Mouse (Mus musculus): ENCODE data around the gene Dcst2. TPM values are rescaled to one million over a fixed set of nuclear protein-coding genes. Genes with fewer than 3 reads are reported as not detected.

Gene Dcst2
- polyA plus RNA-seq (2015; fragmentation: Nextera tagmentation; extraction: Ambion mirVana): 0.07 and 0.13 TPM in 2 replicates

GRCm38 (mm10) chr3:89361675-89362074 is at the start of gene Dcst2:
Gene Dcst2, plus strand, starts transcription at chr3:89361975.

GRCm38 (mm10) chr3:89322514-89323165 is 39.1 kb upstream of the Dcst2 start, which contains the start of gene Efna3:
Gene Efna3, minus strand, starts transcription at chr3:89322965.

GRCm38 (mm10) chr3:89337721-89338578 is 23.8 kb upstream of the Dcst2 start, which contains the start of gene Efna4:
Gene Efna4, minus strand, starts transcription at chr3:89338028.

GRCm38 (mm10) chr3:89349869-89350501 is 11.8 kb upstream of the Dcst2 start, which contains the start of gene Adam15:
Gene Adam15, minus strand, starts transcription at chr3:89349996.

GRCm38 (mm10) chr3:89365153-89365485 is 3.3 kb downstream of the Dcst2 start, which contains the start of gene Dcst1:
Gene Dcst1, minus strand, starts transcription at chr3:89365253.

GRCm38 (mm10) chr3:89394006-89394893 is 32.5 kb downstream of the Dcst2 start, which contains the start of gene Zbtb7b:
Gene Zbtb7b, minus strand, starts transcription at chr3:89394776.

GRCm38 (mm10) chr3:89402693-89403092 is 40.9 kb downstream of the Dcst2 start, which contains the start of gene Lenep:
Gene Lenep, minus strand, starts transcription at chr3:89402793.

GRCm38 (mm10) chr3:89411490-89412393 is 50.0 kb downstream of the Dcst2 start, which contains the start of gene Flad1:
Gene Flad1, minus strand, starts transcription at chr3:89411870.

GRCm38 (mm10) chr3:89418170-89418860 is 56.5 kb downstream of the Dcst2 start, which contains the start of the genes Cks1b and Shc1:
Gene Cks1b, minus strand, starts transcription at chr3:89418383.
Gene Shc1, plus strand, starts transcription at chr3:89418443.

Other genes with a start within 250 kb of the Dcst2 start
- gene Pklr, start 225.8 kb upstream of the Dcst2 start, polyA plus RNA-seq (2015; fragmentation: Nextera tagmentation; extraction: Ambion mirVana): 1.1 and 3.9 TPM in 2 replicates
- 5.8 and 7.6 TPM in 2 replicates for gene Hcn3, start 201.8 kb upstream of the Dcst2 start, polyA plus RNA-seq (2015; fragmentation: Nextera tagmentation; extraction: Ambion mirVana)
- gene Clk2, start 197.2 kb upstream of the Dcst2 start, polyA plus RNA-seq (2015; fragmentation: Nextera tagmentation; extraction: Ambion mirVana): 12.7 and 19.7 TPM in 2 replicates
- 75.6 and 121 TPM in 2 replicates for gene Scamp3, start 184.5 kb upstream of the Dcst2 start, polyA plus RNA-seq (2015; fragmentation: Nextera tagmentation; extraction: Ambion mirVana)
- gene Fam189b, start 178.8 kb upstream of the Dcst2 start, polyA plus RNA-seq (2015; fragmentation: Nextera tagmentation; extraction: Ambion mirVana): 22.3 and 31.0 TPM in 2 replicates
- 38.2 and 55.0 TPM in 2 replicates for gene Gba, start 159.0 kb upstream of the Dcst2 start, polyA plus RNA-seq (2015; fragmentation: Nextera tagmentation; extraction: Ambion mirVana)
- 34.1 and 36.8 TPM in 2 replicates for gene Thbs3, start 146.8 kb upstream of the Dcst2 start, polyA plus RNA-seq (2015; fragmentation: Nextera tagmentation; extraction: Ambion mirVana)
- 176 and 209 TPM in 2 replicates for gene Mtx1, start 134.9 kb upstream of the Dcst2 start, polyA plus RNA-seq (2015; fragmentation: Nextera tagmentation; extraction: Ambion mirVana)
- gene Muc1, start 132.9 kb upstream of the Dcst2 start, polyA plus RNA-seq (2015; fragmentation: Nextera tagmentation; extraction: Ambion mirVana): 0.90 and 0.91 TPM in 2 replicates
- 301 and 333 TPM in 2 replicates for gene Krtcap2, start 116.0 kb upstream of the Dcst2 start, polyA plus RNA-seq (2015; fragmentation: Nextera tagmentation; extraction: Ambion mirVana)
- 2.4 and 7.3 TPM in 2 replicates for gene Trim46, start 115.7 kb upstream of the Dcst2 start, polyA plus RNA-seq (2015; fragmentation: Nextera tagmentation; extraction: Ambion mirVana)
- gene Dpm3, start 102.6 kb upstream of the Dcst2 start, polyA plus RNA-seq (2015; fragmentation: Nextera tagmentation; extraction: Ambion mirVana): 221 and 274 TPM in 2 replicates
- gene Slc50a1, start 91.4 kb upstream of the Dcst2 start, polyA plus RNA-seq (2015; fragmentation: Nextera tagmentation; extraction: Ambion mirVana): 111 and 136 TPM in 2 replicates
- gene Efna1, start 80.8 kb upstream of the Dcst2 start, polyA plus RNA-seq (2015; fragmentation: Nextera tagmentation; extraction: Ambion mirVana): 24.9 and 28.6 TPM in 2 replicates
- 2.8 and 8.6 TPM in 2 replicates for gene Efna3, start 39.0 kb upstream of the Dcst2 start, polyA plus RNA-seq (2015; fragmentation: Nextera tagmentation; extraction: Ambion mirVana)
- 4.9 and 6.7 TPM in 2 replicates for gene Efna4, start 23.9 kb upstream of the Dcst2 start, polyA plus RNA-seq (2015; fragmentation: Nextera tagmentation; extraction: Ambion mirVana)
- gene Adam15, start 12.0 kb upstream of the Dcst2 start, polyA plus RNA-seq (2015; fragmentation: Nextera tagmentation; extraction: Ambion mirVana): 53.7 and 56.4 TPM in 2 replicates
- 0.22 and 0.35 TPM in 2 replicates for gene Dcst1, start 3.3 kb downstream of the Dcst2 start, polyA plus RNA-seq (2015; fragmentation: Nextera tagmentation; extraction: Ambion mirVana)
- gene Zbtb7b, start 32.8 kb downstream of the Dcst2 start, polyA plus RNA-seq (2015; fragmentation: Nextera tagmentation; extraction: Ambion mirVana): 1.8 and 3.6 TPM in 2 replicates
- not detected in 2 replicates for gene Lenep, start 40.8 kb downstream of the Dcst2 start, polyA plus RNA-seq (2015; fragmentation: Nextera tagmentation; extraction: Ambion mirVana)
- gene Flad1, start 49.9 kb downstream of the Dcst2 start, polyA plus RNA-seq (2015; fragmentation: Nextera tagmentation; extraction: Ambion mirVana): 14.7 and 24.0 TPM in 2 replicates
- 213 and 238 TPM in 2 replicates for gene Cks1b, start 56.4 kb downstream of the Dcst2 start, polyA plus RNA-seq (2015; fragmentation: Nextera tagmentation; extraction: Ambion mirVana)
- gene Shc1, start 56.5 kb downstream of the Dcst2 start, polyA plus RNA-seq (2015; fragmentation: Nextera tagmentation; extraction: Ambion mirVana): 85.7 and 99.5 TPM in 2 replicates
- gene Pygo2, start 68.2 kb downstream of the Dcst2 start, polyA plus RNA-seq (2015; fragmentation: Nextera tagmentation; extraction: Ambion mirVana): 19.8 and 23.7 TPM in 2 replicates
- gene Pbxip1, start 74.7 kb downstream of the Dcst2 start, polyA plus RNA-seq (2015; fragmentation: Nextera tagmentation; extraction: Ambion mirVana): 26.9 and 45.2 TPM in 2 replicates
- gene Pmvk, start 92.6 kb downstream of the Dcst2 start, polyA plus RNA-seq (2015; fragmentation: Nextera tagmentation; extraction: Ambion mirVana): 28.5 and 31.1 TPM in 2 replicates
- gene Kcnn3, start 158.2 kb downstream of the Dcst2 start, polyA plus RNA-seq (2015; fragmentation: Nextera tagmentation; extraction: Ambion mirVana): 2.1 TPM in 2 replicates

All from adrenal gland, postnatal 0 days (tissue).